Mouse (Mus musculus) midbrain, embryonic 11.5 days (tissue): ENCODE measurements around the gene Syk. TPM values are rescaled to one million over a fixed set of nuclear protein-coding genes. Genes with fewer than 3 reads are reported as not detected.
A peak's percentile ranks its signal among the peaks of the same experiment; 100 is the strongest.

Experiments used
- ATAC-seq: fragments of 200-750 bp; cut with Nextera tagmentation; 2 replicates; pipeline ENCODE4 v1.8.0; 2017; ENCODE audit warnings: moderate TSS enrichment, moderate library complexity; ENCODE audit not compliant: low FRiP score
- DNase-seq: peaks from one replicate; pipeline ENCODE4 v3.0.0; 2015; ENCODE audit warnings: low spot score; ENCODE audit errors: missing footprints
- H3K27ac ChIP-seq: fragments of 300-500 bp; sonication (generic); 2 replicates; pipeline ENCODE4 v1.5.1; 2014; ENCODE audit warnings: low read depth, low read length
- H3K27me3 ChIP-seq: fragments of 300-500 bp; sonication (generic); 2 replicates; pipeline ENCODE4 v1.6.1; 2014; ENCODE audit warnings: mild to moderate bottlenecking, low read length, moderate library complexity, mixed read lengths; ENCODE audit not compliant: control insufficient read depth, insufficient read depth
- H3K36me3 ChIP-seq: fragments of 300-500 bp; sonication (generic); 2 replicates; pipeline ENCODE4 v1.6.1; 2014; ENCODE audit warnings: mild to moderate bottlenecking, low read length, moderate library complexity, mixed read lengths; ENCODE audit not compliant: control insufficient read depth, insufficient read depth
- H3K4me1 ChIP-seq: fragments of 300-500 bp; sonication (generic); 2 replicates; pipeline ENCODE4 v1.6.1; 2014; ENCODE audit warnings: low read length; ENCODE audit not compliant: control insufficient read depth, insufficient read depth
- H3K4me2 ChIP-seq: fragments of 300-500 bp; sonication (generic); 2 replicates; pipeline ENCODE4 v1.6.1; 2014; ENCODE audit warnings: mild to moderate bottlenecking, moderate library complexity
- H3K4me3 ChIP-seq: fragments of 300-500 bp; sonication (generic); 2 replicates; pipeline ENCODE4 v1.5.1; 2014; ENCODE audit warnings: low read depth, low read length
- H3K9ac ChIP-seq: fragments of 300-500 bp; sonication (generic); 2 replicates; pipeline ENCODE4 v1.6.1; 2014; ENCODE audit warnings: low read length
- H3K9me3 ChIP-seq: fragments of 300-500 bp; sonication (generic); 2 replicates; pipeline ENCODE4 v1.6.1; 2016; ENCODE audit warnings: low read length; ENCODE audit not compliant: control insufficient read depth
- WGBS: fragments of 180-500 bp; shearing (Covaris S2); extraction: QIAGEN DNeasy Blood & Tissue Kit; methylation state at CpG from one replicate; pipeline ENCODE4 v1.1.7; 2014; 5-methylcytosine and 5-hydroxymethylcytosine counted together
- polyA plus RNA-seq: library from polyadenylated mRNA; unstranded; fragments of >200 nt; fragmentation: Nextera tagmentation; extraction: Ambion mirVana; gene quantifications from 2 replicates; pipeline ENCODE4 v1.2.1, GENCODE M21; 2014

Gene Syk
- polyA plus RNA-seq, 1 experiment from 2014 or later: 2.1 TPM

DNA sequence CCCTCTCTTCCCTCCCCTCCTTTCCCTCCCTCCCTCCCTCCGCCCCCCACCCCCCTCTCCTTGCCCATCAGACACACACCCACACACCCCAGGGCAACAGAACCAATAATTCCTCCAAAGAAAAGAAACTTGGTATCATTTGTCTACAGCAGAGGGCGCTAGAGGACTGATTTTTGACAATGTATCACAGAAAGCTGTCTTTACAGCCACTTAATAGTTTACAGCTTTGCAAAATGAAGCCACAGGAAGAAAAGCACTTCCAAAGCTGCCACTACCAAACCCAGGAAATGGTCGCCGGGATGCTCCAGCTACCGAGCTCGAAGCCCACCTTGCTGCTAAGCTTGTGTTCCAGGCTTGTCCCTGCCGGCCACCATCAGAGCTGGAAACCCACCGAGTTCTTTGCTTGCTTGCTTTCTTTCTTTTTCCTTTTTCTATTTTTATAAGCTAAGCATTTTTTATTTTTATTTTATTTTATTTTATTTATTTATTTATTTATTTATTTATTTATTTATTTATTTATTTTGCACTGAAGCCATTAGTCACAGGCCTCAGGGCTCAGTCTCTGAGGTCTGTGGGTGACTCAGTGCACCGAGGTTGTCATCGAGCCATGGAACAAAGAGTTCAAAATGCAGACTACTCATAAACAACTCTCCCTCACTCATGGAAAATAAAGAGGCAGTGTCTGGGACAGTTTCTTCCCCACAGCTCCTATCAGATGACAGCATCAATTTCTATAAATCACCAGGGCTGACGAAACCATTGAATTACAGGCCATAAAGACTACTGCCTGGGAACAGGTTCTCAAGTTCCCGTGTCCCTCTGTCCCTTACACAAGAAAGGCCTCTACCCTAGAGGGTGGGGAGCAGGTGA, 68.6 kb downstream of the Syk start:
- peak; percentile 96 for DNase-seq
- no peak for ATAC-seq
- no peak overlapping the region for H3K4me2 ChIP-seq
- H3K9ac ChIP-seq: no peak overlapping the region
- no peaks in the 10 kb centered on the region for H3K36me3 ChIP-seq
- H3K9me3 ChIP-seq: no peaks in the 10 kb centered on the region
- 62% methylated on average over 11 of the region's 12 CpGs for WGBS
- H3K4me1 ChIP-seq: no peaks in the 10 kb centered on the region
- H3K27ac ChIP-seq: no peak overlapping the region
- H3K4me3 ChIP-seq: no peak overlapping the region
- no peaks in the 10 kb centered on the region for H3K27me3 ChIP-seq

DNA sequence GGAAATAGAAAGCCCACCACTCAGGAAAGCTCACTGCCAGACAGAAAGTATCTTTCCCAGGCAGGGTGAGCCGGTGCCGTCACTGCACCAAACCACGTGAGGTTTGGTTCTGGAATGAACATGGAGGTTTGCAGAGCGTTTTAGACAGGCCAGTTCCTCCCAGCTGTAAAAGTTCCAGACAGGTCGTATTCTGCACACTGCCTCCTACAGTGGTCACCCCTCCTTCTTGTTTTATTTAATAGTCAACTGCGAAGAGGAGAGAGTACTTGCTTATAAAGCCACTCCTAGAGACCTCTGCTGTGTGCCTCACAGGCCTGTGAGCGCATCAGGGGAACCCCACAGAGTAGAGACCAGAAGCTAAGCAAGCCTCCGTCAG, 69.3 kb downstream of the Syk start:
- ATAC-seq (no peak), DNase-seq (peak; percentile 81)
- no peak overlapping the region for H3K27ac ChIP-seq
- 85% methylated on average over 8 of the region's 8 CpGs for WGBS
- H3K4me1 ChIP-seq: no peaks in the 10 kb centered on the region
- H3K4me3 ChIP-seq: no peak overlapping the region
- H3K27me3 ChIP-seq: no peaks in the 10 kb centered on the region
- no peak overlapping the region for H3K4me2 ChIP-seq
- H3K9me3 ChIP-seq: no peaks in the 10 kb centered on the region
- H3K9ac ChIP-seq: no peak overlapping the region
- no peaks in the 10 kb centered on the region for H3K36me3 ChIP-seq

DNA sequence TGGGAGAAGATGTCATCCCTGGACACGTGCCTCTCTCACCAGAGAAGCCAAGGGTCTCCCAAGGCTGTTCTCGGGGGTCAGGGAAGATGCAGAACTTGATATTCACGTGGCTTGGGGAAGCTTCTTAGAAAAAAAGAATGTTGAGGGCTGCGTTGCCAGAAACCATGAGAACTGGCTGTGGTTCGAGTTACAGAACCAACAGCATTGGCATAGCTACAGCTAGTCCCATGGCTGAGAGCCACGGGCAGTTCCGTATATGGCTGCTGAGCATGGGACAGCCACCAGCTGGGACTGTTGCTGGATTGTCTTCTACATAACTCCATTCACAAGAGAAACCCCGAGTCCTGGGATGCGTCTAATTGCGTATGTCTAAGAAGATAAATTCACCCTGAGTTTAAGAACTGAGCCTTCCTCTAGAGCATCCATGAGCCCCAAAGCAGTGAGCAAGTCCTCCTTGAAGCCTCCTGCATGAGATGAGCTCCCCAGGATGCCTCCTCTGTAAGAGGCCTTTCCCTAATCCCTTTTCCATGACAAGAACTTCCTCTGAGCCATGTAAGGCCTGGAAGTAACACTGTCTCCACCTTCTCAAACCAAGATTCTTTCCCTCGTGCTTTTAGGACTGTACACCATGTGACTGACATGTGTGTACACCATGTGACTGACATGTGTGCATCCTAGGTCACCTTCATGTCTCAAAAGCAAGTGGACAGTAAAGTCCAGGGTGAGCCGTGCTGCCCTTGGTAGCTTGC, 71.3 kb downstream of the Syk start:
- Histone ChIP-seq H3K9ac (no peak overlapping the region), H3K4me2 (no peak overlapping the region), H3K9me3 (no peaks in the 10 kb centered on the region), H3K36me3 (no peaks in the 10 kb centered on the region), H3K4me1 (no peaks in the 10 kb centered on the region), H3K27ac (no peak overlapping the region), H3K27me3 (no peaks in the 10 kb centered on the region), H3K4me3 (no peak overlapping the region)
- ATAC-seq (no peak), DNase-seq (peak; percentile 72)
- WGBS: 77% methylated on average over 12 of the region's 12 CpGs

DNA sequence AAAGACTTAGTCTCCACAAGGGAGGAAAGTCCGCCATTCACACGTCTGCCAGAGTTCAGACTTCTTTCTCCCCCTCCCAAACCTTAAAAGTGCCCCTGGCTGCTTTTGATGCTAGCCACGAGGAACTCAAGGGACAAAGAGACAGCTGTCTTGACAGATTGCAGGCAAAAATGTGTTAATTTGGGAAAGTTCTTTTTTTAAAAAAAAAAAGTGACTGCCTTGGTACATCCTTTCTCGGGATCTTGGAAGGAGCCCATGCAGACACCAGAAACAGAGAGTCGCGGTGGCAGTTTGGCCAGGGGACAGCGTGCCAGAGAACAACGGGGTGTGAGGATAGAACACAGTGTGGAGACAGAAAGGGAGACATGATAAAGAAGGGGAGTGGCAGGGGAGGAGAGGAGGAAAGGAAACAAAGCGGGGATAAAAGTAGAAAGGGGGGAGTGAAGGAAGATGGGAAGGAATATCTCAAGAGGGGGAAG, 71.9 kb downstream of the Syk start:
- H3K36me3 ChIP-seq: no peaks in the 10 kb centered on the region
- no peaks in the 10 kb centered on the region for H3K9me3 ChIP-seq
- 44% methylated on average over 9 of the region's 9 CpGs for WGBS
- no peak overlapping the region for H3K27ac ChIP-seq
- DNase-seq (peak; percentile 75), ATAC-seq (no peak)
- H3K4me3 ChIP-seq: no peak overlapping the region
- H3K4me1 ChIP-seq: no peaks in the 10 kb centered on the region
- H3K4me2 ChIP-seq: no peak overlapping the region
- no peak overlapping the region for H3K9ac ChIP-seq
- no peaks in the 10 kb centered on the region for H3K27me3 ChIP-seq

DNA sequence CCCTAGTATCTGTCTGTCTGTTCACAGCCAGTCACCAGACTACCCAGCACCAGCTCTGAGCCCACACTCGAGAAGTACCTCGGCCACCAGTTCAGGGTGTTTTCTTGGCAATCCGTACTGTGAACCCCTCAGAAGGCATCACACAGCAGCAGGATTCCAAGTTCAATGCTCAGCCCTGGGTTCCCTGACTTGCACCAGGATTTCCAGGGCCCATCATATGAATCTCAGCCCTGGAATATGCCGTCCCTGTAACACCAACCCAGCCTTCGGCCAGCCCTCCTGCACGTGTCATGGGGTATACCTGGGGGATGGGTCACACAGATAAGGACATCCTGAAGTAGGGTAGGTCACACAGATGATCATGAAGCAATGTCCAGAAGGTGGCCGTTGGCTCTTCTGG, 75.0 kb downstream of the Syk start:
- no peaks in the 10 kb centered on the region for H3K4me1 ChIP-seq
- no peak for ATAC-seq
- H3K4me3 ChIP-seq: no peak overlapping the region

DNA sequence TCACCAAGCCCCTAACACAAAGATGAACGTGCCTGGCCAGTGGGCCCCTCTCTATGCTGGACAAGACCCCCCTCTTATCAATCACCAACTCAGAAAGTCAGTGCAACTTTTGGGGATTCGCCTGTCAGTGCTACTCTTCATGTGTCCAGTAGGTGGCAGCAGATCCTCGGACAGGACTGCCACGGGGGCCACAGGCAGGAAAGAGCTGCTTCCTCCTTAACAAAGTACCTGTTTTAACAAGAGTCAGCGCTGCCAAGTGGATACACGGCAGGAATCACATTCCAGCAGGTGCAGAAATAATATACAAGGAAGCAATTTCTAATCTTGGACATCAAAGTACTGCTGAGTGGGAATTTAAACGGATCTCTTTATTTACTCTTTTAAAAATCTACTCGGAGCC, 75.5 kb downstream of the Syk start:
- H3K4me1 ChIP-seq: no peaks in the 10 kb centered on the region
- H3K9me3 ChIP-seq: no peaks in the 10 kb centered on the region
- 17% methylated on average over 8 of the region's 8 CpGs for WGBS
- DNase-seq (peak; percentile 93), ATAC-seq (0 out of 2 replicates have a peak, but pooled peaks have one; percentile 38)
- no peak overlapping the region for H3K9ac ChIP-seq
- no peak overlapping the region for H3K27ac ChIP-seq
- H3K36me3 ChIP-seq: no peaks in the 10 kb centered on the region
- H3K4me3 ChIP-seq: no peak overlapping the region
- no peak overlapping the region for H3K4me2 ChIP-seq
- H3K27me3 ChIP-seq: no peaks in the 10 kb centered on the region

More for the DNA sequence above, 75.0 kb downstream of the Syk start:
- DNase-seq: peak; percentile 77
- Histone ChIP-seq H3K9me3 (no peaks in the 10 kb centered on the region), H3K27ac (no peak overlapping the region), H3K9ac (no peak overlapping the region), H3K4me2 (no peak overlapping the region), H3K36me3 (no peaks in the 10 kb centered on the region), H3K27me3 (no peaks in the 10 kb centered on the region)
- 88% methylated on average over 7 of the region's 7 CpGs for WGBS

DNA sequence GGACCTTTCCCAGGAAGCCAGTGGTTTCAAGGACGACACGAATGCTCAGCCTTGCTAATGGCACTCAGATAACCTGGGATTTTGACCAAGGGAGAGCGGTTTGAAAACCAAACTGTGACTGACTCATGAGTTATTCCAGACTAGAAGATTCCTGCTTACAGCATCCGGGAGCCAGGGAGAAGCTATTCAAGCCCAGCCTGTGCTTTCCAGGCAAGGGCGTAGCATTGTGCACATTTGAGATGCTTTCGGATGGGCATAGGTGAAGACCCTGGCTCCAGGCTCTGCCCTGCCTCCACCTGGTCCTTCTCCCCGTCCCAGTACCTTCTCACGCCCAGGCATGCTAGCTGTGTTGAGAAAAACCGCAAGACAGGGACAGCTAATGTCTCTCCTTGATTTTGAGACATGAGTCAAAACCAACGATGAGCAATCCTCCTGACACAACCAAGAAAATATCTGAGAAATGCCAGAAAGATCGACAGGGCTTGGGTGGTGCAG, 76.2 kb downstream of the Syk start:
- H3K9me3 ChIP-seq: no peaks in the 10 kb centered on the region
- H3K4me2 ChIP-seq: no peak overlapping the region
- H3K27me3 ChIP-seq: no peaks in the 10 kb centered on the region
- WGBS: 82% methylated on average over 11 of the region's 11 CpGs
- no peaks in the 10 kb centered on the region for H3K4me1 ChIP-seq
- no peak overlapping the region for H3K9ac ChIP-seq
- no peaks in the 10 kb centered on the region for H3K36me3 ChIP-seq
- H3K4me3 ChIP-seq: no peak overlapping the region
- H3K27ac ChIP-seq: no peak overlapping the region
- DNase-seq (peak; percentile 8), ATAC-seq (no peak)

DNA sequence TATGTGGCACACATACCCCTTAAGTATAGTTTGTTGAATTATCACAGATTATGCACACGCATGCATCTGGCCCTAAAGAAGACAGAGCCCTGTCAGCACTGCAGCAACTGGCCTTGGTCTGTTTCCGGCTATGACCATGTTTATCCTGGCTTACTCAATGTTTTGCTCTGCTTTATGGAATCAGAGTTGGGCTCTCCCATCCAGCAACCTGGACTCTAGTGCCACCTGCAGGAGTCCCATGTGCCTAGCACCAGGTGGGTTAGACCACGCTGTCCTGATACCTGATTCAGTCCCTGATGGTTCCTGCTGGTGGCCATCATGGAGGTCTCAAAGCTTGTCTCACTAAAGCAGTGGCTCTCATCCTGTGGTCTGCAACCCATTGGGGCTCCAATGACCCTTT, 86.9 kb downstream of the Syk start:
- H3K36me3 ChIP-seq: no peaks in the 10 kb centered on the region
- H3K4me2 ChIP-seq: no peak overlapping the region
- DNase-seq (no peak), ATAC-seq (no peak)
- H3K27ac ChIP-seq: no peak overlapping the region
- no peaks in the 10 kb centered on the region for H3K27me3 ChIP-seq
- H3K9ac ChIP-seq: no peak overlapping the region
- no peaks in the 10 kb centered on the region for H3K9me3 ChIP-seq
- no peaks in the 10 kb centered on the region for H3K4me1 ChIP-seq
- no peak overlapping the region for H3K4me3 ChIP-seq
- WGBS: 76% methylated on average over 3 of the region's 3 CpGs

DNA sequence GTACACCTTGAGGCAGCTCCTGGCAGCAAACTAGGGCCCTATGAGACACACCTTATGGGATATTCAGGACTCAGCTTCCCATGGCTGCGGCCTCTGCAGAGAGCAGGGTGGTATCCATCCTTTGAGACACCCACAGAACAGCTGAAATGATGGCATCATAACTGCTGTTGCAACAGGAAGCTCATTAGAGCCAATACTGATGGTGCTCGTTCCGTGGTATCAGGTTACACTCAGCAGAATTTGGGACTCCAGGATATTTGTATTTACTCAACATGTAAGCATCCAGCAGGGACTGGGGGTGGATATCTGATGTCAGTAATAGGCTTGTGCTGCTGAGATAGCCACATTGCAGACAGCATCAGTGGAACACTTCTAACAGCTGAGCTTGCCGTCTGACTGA, 90.3 kb downstream of the Syk start:
- Histone ChIP-seq H3K4me3 (no peak overlapping the region), H3K9me3 (no peaks in the 10 kb centered on the region), H3K9ac (no peak overlapping the region), H3K27ac (no peak overlapping the region), H3K27me3 (no peaks in the 10 kb centered on the region), H3K4me2 (no peak overlapping the region), H3K4me1 (no peaks in the 10 kb centered on the region), H3K36me3 (no peaks in the 10 kb centered on the region)
- DNase-seq (no peak), ATAC-seq (no peak)
- 83% methylated on average over 4 of the region's 4 CpGs for WGBS
